Mouse (Mus musculus) layer of hippocampus, postnatal 36 days (tissue): ENCODE data around the gene Fignl2. TPM values are rescaled to one million over a fixed set of nuclear protein-coding genes. Genes with fewer than 3 reads are reported as not detected.

Experiments used
- DNase-seq, 2 experiments: peaks; one replicate each; pipeline ENCODE4 v3.0.0; 2022
- total RNA-seq, 2 experiments: library from RNA; stranded (reverse); gene quantifications; 2 replicates each; pipeline ENCODE4 v1.2.3; 2021

Fignl2 gene
- total RNA-seq, 2 experiments from 2014 or later: 1.1 to 1.2 TPM

GRCm38 (mm10) chr15:101066920-101067696, 11.3 kb downstream of the Fignl2 start:
- no peak for DNase-seq

GRCm38 (mm10) chr15:101066364-101066847, 12.0 kb downstream of the Fignl2 start:
- no peak for DNase-seq

GRCm38 (mm10) chr15:101065069-101065468, 13.3 kb downstream of the Fignl2 start:
- DNase-seq: no peak

- DNase-seq: no peak
These were observed 18.0 kb downstream of the Fignl2 start for GRCm38 (mm10) chr15:101060280-101060852.

GRCm38 (mm10) chr15:101059570-101060279, 18.6 kb downstream of the Fignl2 start:
- DNase-seq: no peak

GRCm38 (mm10) chr15:101056225-101056624, 22.1 kb downstream of the Fignl2 start:
- peak in 1 of 2 experiments; percentile 24 for DNase-seq

- DNase-seq: no peak
These were observed 23.8 kb downstream of the Fignl2 start for GRCm38 (mm10) chr15:101054541-101054940.

- DNase-seq: no peak
These were observed 24.4 kb downstream of the Fignl2 start for GRCm38 (mm10) chr15:101053832-101054459.

- no peak for DNase-seq
These were observed 25.5 kb downstream of the Fignl2 start for GRCm38 (mm10) chr15:101052560-101053501.

- no peak for DNase-seq
These were observed 26.5 kb downstream of the Fignl2 start for GRCm38 (mm10) chr15:101051869-101052268.

- no peak for DNase-seq
These were observed 29.9 kb downstream of the Fignl2 start for GRCm38 (mm10) chr15:101048338-101048896.

- no peak for DNase-seq
These were observed 31.2 kb downstream of the Fignl2 start, which contains the start of gene Gm47841 for GRCm38 (mm10) chr15:101047194-101047555. TSS of gene Gm47841 (minus strand) at chr15:101047397.

GRCm38 (mm10) chr15:101046527-101047193, 31.7 kb downstream of the Fignl2 start:
- peak in 1 of 2 experiments; percentile 43 for DNase-seq

GRCm38 (mm10) chr15:101046039-101046526, 32.3 kb downstream of the Fignl2 start:
- no peak for DNase-seq

- no peak for DNase-seq
These were observed 33.8 kb downstream of the Fignl2 start for GRCm38 (mm10) chr15:101044531-101044930.

- peak in 1 of 2 experiments; percentile 71 for DNase-seq
These were observed 35.8 kb downstream of the Fignl2 start for GRCm38 (mm10) chr15:101042613-101043012.

- no peak for DNase-seq
These were observed 36.4 kb downstream of the Fignl2 start for GRCm38 (mm10) chr15:101041966-101042365.

GRCm38 (mm10) chr15:101039651-101040050, 38.7 kb downstream of the Fignl2 start:
- DNase-seq: peak in 1 of 2 experiments; percentile 27

GRCm38 (mm10) chr15:101028960-101029359, 49.4 kb downstream of the Fignl2 start:
- no peak for DNase-seq

- no peak for DNase-seq
These were observed 67.0 kb downstream of the Fignl2 start for GRCm38 (mm10) chr15:101011352-101011751.
